Mouse (Mus musculus) cerebellum, adult 9-10 months (tissue): Measurements from ENCODE around the gene March4.

Experiments used
- DNase-seq: peaks from one replicate; pipeline ENCODE4 v3.0.0; 2022

March4 gene

DNA sequence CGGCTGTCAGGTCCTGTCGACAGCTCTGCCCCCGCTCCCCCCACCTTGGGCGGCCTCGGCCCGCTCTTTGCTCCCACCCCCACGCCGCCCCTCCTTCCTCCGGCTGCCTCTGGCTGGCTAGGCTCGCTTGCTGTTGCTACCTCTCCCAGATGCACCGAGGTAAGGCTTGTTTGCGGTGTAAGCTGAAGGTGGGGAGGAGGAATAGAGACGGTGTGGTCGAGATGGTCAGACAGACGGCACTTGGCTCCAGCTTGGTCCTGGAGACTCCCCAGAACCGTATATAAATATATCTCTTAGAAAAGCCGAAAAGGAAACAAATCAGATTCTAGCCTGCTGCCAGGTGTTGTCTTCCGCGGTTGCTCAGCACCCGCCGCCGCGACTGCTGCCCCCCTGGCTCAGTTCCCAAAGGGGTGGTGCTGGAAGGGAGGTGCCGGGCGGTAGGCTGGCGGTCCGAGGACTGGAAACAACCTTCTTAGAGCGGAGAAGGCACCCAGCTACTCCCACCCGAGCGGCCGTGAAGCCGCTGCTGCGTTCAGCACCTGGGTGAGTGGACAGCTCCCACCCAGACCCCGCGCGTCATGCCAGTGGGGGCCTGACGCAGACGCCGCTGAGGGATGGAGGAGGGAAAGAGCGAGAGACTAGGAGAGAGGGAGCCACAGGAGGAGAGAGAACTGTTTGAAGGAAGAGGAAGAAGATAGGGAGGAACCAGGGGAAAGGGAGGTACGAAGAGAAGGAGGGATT, at the start of gene March4:
March4 (minus strand) TSS at position 320 of the 741 bp plus-strand sequence.
- peak; percentile 42 for DNase-seq

- no peak for DNase-seq
These were observed 49.5 kb upstream of the March4 start for GRCm38 (mm10) chr1:72585971-72586875.

GRCm38 (mm10) chr1:72583906-72584305, 47.2 kb upstream of the March4 start:
- peak; percentile 20 for DNase-seq

GRCm38 (mm10) chr1:72582947-72583731, 46.4 kb upstream of the March4 start, which contains the start of gene Smarcal1:
Smarcal1 (plus strand) TSS chr1:72583251.
- peak; percentile 99 for DNase-seq

DNA sequence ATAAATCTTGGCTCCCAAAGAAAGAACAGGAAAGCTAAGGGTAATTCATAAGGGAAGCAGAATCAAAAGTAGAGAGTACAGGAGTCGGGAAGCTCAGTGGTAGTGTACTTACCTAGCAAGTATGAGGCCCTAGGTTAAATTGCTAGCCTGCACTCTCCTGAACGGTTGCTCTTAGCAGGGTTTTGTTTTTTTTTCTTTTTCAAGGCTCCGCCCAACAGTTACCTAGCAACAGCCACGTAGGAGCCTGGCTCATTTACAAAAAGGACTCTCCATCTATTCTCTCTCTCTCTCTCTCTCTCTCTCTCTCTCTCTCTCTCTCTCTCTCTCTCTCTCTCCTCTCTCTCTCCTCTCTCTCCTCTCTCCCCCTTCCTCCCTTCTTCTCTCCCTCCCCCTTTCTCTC, 42.1 kb upstream of the March4 start:
- DNase-seq, result no peak

GRCm38 (mm10) chr1:72578351-72578750, 41.6 kb upstream of the March4 start:
- no peak for DNase-seq

DNA sequence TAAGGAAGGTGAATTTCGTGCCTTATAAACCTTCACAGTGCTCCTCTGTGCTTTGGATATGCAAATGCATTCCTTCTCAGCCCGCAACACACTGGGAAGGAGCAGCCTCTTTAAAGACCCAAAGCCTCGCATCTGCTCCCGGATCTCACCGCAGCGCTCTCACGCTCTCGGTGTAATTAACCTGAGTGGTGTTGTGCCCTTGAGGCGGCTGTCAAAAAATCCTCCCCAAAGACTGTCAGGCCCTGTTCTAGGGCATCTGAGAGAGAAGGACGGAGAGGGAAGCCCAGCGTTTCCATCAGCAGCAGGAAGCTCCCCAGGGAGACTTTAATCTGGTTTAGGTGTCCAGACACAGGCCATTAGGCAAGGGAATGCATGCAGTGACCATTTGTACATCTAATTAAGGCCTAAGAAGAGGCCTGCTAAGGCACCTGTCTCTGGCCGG, 40.8 kb upstream of the March4 start:
- no peak for DNase-seq

DNA sequence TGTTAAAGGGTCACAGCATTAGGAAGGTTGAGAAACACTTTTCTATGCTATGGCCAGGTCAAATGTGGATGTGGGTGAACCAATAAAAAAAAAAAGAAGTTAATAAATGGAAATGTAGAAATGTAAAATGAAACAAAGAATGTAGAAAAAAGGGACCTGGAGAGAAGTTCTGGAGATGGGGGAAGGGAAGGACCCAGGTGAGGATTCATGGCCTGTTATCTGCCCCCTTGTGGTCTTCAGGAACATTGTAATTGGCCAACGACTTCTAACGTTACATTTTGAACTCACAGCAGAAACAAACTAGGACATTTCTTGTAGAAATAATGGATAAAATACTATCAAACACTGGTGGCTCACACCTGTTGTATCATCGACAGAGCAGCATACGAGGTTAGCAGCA, 38.4 kb upstream of the March4 start:
- DNase-seq, result peak; percentile 26

DNA sequence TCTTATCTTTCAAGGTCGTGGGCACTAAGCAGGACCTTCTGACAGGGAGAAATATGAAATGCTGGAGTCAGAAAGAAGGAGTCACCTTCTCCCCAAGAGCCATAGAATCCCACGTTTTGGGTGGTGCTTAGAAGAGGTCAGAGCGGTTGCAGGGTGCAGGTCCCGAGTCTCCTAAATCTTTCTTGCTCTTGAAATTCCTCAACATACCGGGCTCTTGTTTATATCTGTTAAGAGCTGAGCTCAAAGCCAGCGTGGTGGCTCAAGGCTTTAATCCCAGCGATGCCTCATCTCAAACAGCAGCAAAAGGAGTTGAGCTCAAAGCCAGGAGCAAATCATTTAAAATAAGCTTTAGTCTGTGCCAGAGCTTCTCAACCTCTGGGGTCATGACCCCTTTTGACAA, 37.9 kb upstream of the March4 start:
- no peak for DNase-seq

DNA sequence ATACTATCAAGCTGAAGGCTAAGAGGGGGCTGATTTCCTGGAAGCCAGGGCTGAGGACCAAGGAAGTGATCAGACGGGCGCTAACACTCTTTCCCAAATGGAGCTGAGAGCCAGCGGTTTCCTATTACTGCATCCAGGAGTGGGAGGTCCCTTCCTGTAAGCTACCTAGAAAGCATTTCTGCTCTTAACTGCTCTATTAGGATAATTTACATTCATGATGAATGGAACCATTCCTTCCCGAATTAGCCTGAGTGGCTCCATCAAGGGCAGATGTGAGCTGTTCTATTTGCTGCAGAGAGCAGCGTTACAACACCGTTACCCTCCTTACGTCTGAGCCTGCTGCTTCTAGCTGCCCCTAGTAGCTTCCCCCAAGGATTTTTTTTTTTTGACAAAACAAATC, 37.3 kb upstream of the March4 start:
- no peak for DNase-seq

DNA sequence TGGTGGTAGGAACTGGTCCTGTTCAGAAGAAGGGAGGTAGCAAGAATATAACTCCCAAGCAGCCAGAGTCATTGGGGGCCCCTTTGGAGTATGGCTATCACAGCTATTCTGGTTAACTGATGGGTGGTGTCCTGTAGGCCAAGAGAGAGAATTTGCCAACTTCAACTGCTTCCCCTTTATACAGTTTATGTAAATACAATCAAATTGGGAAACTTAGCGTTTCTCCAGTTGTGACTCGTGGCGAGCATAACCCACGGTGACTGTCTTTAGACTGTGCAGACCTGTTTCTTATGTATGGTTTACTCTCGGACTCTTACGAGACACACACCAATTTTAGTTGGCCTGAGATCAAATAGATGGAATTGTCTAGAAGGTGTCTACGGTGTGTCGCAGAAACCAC, 32.0 kb upstream of the March4 start:
- DNase-seq, result no peak

DNA sequence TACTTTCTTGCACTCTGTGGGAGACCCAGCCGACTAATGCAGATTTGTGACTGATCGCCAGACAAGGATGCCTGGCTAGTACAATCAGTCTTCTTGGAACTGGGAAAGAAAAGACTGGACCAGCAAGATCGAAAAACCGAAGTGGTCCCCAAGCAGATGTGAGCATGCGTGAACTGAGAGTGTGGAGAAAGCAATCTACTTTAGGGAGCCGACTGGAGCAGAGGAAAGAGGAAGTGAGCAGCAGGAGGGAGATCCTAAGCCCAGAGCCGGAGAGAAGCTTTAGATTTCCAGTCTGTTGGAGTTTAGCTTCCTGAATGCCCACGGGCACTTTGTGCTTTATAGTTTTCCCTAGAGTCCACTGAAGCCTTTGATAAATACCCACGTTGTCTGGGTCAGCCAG, 30.3 kb upstream of the March4 start:
- DNase-seq, result no peak

DNA sequence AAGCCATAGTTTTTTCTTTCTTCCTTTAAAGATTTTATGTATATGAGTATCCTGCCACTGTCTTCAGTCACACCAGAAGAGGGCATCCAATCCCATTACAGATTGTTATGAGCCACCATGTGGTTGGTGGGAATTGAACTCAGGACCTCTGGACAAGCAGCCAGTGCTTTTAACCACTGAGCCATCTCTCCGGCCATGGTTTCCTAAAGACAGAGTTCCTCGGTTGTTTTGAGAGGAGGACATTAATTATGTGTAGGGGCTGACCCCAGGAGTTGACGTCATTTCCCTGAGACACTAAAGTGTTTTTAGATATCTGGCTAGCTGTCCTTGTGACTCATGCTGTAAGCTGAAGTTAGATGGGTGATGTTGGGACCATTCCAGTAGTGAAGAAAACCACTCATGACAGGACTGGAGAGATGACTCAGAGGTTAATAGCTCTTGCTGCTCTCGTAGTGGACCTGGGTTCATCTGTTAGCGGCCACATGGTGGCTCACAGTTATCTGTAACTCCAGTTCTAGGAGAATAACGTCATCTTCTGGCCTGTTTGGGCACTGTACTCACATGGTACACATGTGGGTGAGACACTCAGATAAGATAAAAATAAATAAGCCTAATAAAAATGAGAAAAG, 27.7 kb upstream of the March4 start:
- no peak for DNase-seq

DNA sequence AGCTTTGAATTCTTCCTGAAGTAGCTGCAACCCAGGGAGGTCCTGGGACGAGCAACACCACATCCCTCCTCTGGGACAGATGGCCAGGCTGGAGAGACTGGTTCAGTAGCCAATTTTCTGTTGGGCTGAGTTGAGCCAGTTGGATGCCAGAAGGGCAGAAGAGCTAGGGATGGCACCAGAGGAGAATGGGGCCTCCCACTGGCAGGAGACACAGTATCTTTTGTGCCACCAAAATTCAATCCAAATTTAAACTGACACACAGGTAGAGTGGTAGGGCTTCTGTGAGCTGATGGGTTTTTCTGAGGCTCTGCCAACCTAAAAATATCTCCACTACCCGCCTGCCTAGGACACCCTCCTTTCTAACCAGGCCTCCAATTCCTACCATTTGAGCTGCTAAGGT, 21.9 kb upstream of the March4 start:
- DNase-seq, result peak; percentile 92

DNA sequence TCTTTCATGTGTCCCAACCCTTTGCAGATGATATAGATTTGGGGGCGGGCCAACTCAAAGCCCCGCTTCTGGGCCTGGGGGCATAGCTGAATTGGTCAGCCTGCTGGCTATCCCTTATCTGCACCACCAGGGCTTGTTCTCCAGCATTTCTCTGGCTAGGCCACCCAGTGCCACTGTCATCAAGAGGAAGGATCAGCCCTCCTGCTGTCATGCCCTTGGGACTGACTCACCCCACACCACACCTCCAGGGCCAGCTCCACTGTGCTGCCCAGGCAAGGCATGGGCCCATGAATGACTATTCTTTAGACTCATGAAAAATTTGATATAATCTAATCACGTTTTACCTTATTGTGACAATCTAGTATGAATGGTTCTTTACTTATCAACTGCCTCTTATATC, 19.7 kb upstream of the March4 start:
- no peak for DNase-seq

DNA sequence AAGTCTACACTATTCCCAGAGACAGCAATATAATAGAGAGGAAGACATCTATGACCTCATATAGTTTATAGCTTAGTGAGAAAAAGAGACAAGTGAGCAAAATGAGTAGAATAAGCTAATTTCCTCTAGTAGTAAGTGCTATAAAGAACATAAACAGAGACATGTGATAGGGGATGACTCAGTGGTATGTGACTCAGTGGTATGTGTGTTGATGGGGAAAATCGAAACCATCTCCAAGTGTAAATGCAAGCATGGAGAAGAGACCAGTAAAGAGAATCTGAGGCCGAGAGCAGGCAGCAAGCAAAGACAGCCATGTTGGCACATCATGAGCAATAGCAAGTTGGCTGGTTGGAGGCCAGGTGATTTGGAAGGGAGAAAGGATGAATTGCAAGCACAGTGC, 13.6 kb upstream of the March4 start:
- DNase-seq, result no peak

DNA sequence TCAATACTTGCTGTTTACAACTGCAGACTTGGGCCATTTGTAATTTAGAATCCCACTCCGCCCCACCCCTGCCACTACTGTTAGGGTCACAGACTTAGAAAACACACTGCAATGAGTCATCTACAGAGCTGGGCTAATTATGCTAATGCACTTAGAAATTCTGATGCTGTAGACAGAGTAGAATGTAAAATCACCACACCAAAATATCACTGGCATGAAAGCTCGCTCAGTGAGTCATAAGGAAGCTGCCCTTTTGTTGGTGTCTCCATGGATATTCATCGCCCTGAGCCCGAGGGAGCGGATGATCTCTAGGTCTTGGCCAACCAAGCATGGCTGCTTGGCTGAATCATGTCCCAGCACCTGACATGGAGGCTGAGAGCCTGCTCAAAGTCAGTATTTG, 1.5 kb upstream of the March4 start:
- no peak for DNase-seq

DNA sequence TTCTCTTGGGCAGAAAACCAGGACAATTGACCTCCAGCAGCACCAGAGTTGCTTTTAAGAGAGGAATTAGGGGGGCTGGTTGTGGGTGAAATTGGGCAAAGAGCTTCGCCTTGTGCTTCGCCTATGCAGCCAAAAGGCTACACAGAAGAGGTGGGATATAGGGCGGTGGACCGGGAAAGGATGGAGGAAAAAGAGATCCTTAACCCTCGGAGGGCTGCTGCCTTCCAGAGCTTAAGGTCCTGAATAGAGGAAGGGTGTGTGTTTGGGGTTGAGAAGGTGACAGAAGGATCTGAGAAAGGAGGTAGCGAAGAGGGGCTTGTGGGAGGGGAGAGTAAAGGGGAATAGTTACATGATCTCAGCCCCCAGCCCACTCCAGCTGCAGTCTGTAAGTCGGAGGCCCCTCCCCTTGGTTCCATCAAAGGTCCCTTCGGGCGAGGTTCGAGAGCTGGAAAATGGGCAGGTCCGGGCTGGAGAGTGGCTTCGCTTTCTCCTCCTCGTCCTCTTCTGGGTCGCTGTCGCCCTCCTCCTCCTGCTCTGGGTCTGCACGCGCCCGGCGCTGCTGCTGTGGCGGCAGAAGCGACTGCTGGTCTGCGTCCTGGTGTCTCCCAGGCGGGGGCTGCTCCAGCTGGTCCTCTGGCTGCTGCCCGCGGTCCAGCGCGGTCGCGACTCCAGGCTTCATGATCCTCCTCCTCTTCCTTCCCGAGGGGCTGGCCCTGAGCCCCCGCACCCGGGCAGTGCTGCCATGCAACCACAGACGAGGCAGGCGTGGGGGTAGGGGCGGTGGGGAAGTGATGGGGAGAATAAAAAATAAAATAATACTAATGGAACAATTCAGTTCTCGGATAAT, 782 bp downstream of the March4 start:
- no peak for DNase-seq

DNA sequence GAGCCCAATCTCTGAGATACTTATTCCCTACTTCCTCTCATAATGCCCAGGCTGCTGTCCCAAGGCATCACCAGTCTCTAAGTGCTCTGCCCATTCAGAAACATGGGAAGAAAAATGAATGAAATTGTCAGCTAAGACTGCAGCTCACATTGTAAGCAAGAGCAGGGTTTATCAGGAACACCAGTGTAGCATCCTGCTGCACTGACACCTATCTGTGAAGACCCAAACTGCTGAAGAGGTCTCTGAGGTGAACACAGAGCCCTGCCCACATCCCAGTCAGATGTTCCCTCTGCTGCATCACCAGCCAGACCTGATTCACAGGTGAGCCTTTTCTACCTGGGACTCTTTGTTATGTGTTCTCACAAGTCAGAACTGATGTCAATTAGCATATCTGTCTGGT, 3.3 kb downstream of the March4 start:
- no peak for DNase-seq

DNA sequence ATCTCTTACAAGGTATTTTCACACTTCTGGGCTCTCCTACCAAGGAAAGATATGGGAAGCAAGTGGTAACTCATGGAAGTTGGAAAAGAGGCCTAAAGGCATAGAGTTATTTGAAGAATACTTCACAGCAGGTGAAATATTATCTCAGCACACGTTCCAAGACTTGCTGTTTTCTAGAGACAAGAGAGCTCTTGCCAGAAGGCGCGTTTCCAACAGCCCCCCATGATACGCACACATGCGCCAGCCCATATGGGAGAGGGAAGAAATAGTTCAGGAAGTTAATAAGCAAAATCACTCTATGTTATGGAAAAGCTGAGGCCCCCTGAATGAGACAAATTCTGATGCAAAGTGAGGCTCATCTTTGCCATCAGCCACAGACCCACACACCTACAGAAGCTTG, 3.8 kb downstream of the March4 start:
- DNase-seq, result no peak

GRCm38 (mm10) chr1:72530516-72531196, 6.1 kb downstream of the March4 start:
- DNase-seq, result no peak
